Mouse (Mus musculus) thymus, adult 2 months (tissue): ENCODE measurements around the gene Cnih3.

Experiments used
- CTCF ChIP-seq: fragments of 200-500 bp; IDR thresholded peaks from 2 replicates; pipeline ENCODE4 v1.5.1; 2012; ENCODE audit warnings: mild to moderate bottlenecking, control low read depth, low read length, moderate library complexity, borderline replicate concordance; ENCODE audit not compliant: control insufficient read depth, poor library complexity, insufficient read depth; ENCODE audit errors: extremely low read depth
- POLR2A ChIP-seq: fragments of 200-500 bp; IDR thresholded peaks from 2 replicates; pipeline ENCODE4 v1.6.1; 2012; ENCODE audit warnings: mild to moderate bottlenecking, low read length, control low read depth, moderate library complexity; ENCODE audit not compliant: control insufficient read depth, poor library complexity, insufficient read depth; ENCODE audit errors: extremely low read depth

- no peak for TF ChIP-seq CTCF
- TF ChIP-seq POLR2A, result no peak
These were observed 109.8 kb downstream of the Cnih3 start for GRCm38 (mm10) chr1:181462051-181462905.
